Mouse (Mus musculus) layer of hippocampus, adult 2 months (tissue): ENCODE results near the gene Otog. TPM values are rescaled to one million over a fixed set of nuclear protein-coding genes. Genes with fewer than 3 reads are reported as not detected.

Source experiments
- DNase-seq, 2 experiments: peaks; one replicate each; pipeline ENCODE4 v3.0.0; 2022; ENCODE audit warnings: low spot score in 2 of 2
- H3K27ac ChIP-seq: fragments of 200-600 bp; 2 replicates; pipeline ENCODE4 v1.8.1; 2022
- H3K4me3 ChIP-seq: fragments of 200-600 bp; 2 replicates; pipeline ENCODE4 v1.8.1; 2022; ENCODE audit warnings: mild to moderate bottlenecking
- CTCF ChIP-seq: fragments of 200-600 bp; conservative IDR thresholded peaks from 2 replicates; pipeline ENCODE4 v1.8.1; 2022; ENCODE audit warnings: antibody characterized with exemption, mild to moderate bottlenecking, moderate library complexity
- total RNA-seq, 2 experiments: library from RNA; stranded (reverse); gene quantifications; 2 replicates each; pipeline ENCODE4 v1.2.3; 2021

The Otog gene
- total RNA-seq, 2 experiments from 2014 or later, result 0.20 to 0.25 TPM

- no peak for DNase-seq
- Histone ChIP-seq H3K4me3 (no peak overlapping the region), H3K27ac (no peak overlapping the region)
- no peak for TF ChIP-seq CTCF
Measured at GRCm38 (mm10) chr7:46236363-46236762, 4.4 kb upstream of the Otog start.

- TF ChIP-seq CTCF, result no peak
- DNase-seq, result no peak
- H3K4me3 ChIP-seq, result no peak overlapping the region
- H3K27ac ChIP-seq, result no peak overlapping the region
Measured at GRCm38 (mm10) chr7:46237192-46237591, 3.6 kb upstream of the Otog start.

- Histone ChIP-seq H3K27ac (no peak within 1 kb of the TSS), H3K4me3 (no peak within 1 kb of the TSS)
- TF ChIP-seq CTCF, result no peak
- no peak for DNase-seq
Measured at GRCm38 (mm10) chr7:46238346-46238745, 2.4 kb upstream of the Otog start, which contains the start of gene Ush1c. Gene Ush1c, minus strand, starts transcription at chr7:46238503.

GRCm38 (mm10) chr7:46240091-46240490 is 696 bp upstream of the Otog start:
- no peak for DNase-seq
- TF ChIP-seq CTCF, result no peak
- no peak overlapping the region for H3K27ac ChIP-seq

GRCm38 (mm10) chr7:46246876-46247275 is 6.1 kb downstream of the Otog start:
- Histone ChIP-seq H3K4me3 (no peak overlapping the region), H3K27ac (no peak overlapping the region)
- no peak for TF ChIP-seq CTCF
- DNase-seq, result no peak

More at GRCm38 (mm10) chr7:46240091-46240490, 696 bp upstream of the Otog start:
- no peak overlapping the region for H3K4me3 ChIP-seq

- no peak overlapping the region for H3K27ac ChIP-seq
- no peak for DNase-seq
- TF ChIP-seq CTCF, result no peak
- H3K4me3 ChIP-seq, result no peak overlapping the region
Measured at GRCm38 (mm10) chr7:46247606-46248005, 6.8 kb downstream of the Otog start.

- no peak for DNase-seq
- peak; percentile 40 for TF ChIP-seq CTCF
- no peak overlapping the region for H3K27ac ChIP-seq
- no peak overlapping the region for H3K4me3 ChIP-seq
Measured at GRCm38 (mm10) chr7:46251841-46252240, 11.1 kb downstream of the Otog start.

GRCm38 (mm10) chr7:46276156-46276555 is 35.4 kb downstream of the Otog start:
- Histone ChIP-seq H3K27ac (no peak overlapping the region), H3K4me3 (no peak overlapping the region)
- DNase-seq, result no peak
- no peak for TF ChIP-seq CTCF

- DNase-seq, result peak; percentile 38 to 74
- TF ChIP-seq CTCF, result peak; percentile 91
- H3K4me3 ChIP-seq, result no peak overlapping the region
- H3K27ac ChIP-seq, result no peak overlapping the region
Measured at GRCm38 (mm10) chr7:46279946-46280345, 39.2 kb downstream of the Otog start.

GRCm38 (mm10) chr7:46280896-46281295 is 40.1 kb downstream of the Otog start:
- Histone ChIP-seq H3K4me3 (no peak overlapping the region), H3K27ac (no peak overlapping the region)
- no peak for DNase-seq
- TF ChIP-seq CTCF, result no peak

GRCm38 (mm10) chr7:46282276-46282675 is 41.5 kb downstream of the Otog start:
- Histone ChIP-seq H3K27ac (0 out of 2 replicates have a peak overlapping the region, but pooled peaks have one; percentile 18), H3K4me3 (no peak overlapping the region)
- TF ChIP-seq CTCF, result no peak
- no peak for DNase-seq

- DNase-seq, result no peak
- H3K4me3 ChIP-seq, result no peak overlapping the region
- no peak for TF ChIP-seq CTCF
- H3K27ac ChIP-seq, result no peak overlapping the region
Measured at GRCm38 (mm10) chr7:46283681-46284080, 42.9 kb downstream of the Otog start.

- TF ChIP-seq CTCF, result peak; percentile 65
- Histone ChIP-seq H3K4me3 (no peak overlapping the region), H3K27ac (no peak overlapping the region)
- no peak for DNase-seq
Measured at GRCm38 (mm10) chr7:46285161-46285839, 44.5 kb downstream of the Otog start.

GRCm38 (mm10) chr7:46286391-46286790 is 45.6 kb downstream of the Otog start:
- TF ChIP-seq CTCF, result no peak
- H3K27ac ChIP-seq, result no peak overlapping the region
- no peak for DNase-seq
- no peak overlapping the region for H3K4me3 ChIP-seq

GRCm38 (mm10) chr7:46287051-46287450 is 46.3 kb downstream of the Otog start:
- Histone ChIP-seq H3K27ac (no peak overlapping the region), H3K4me3 (no peak overlapping the region)
- no peak for DNase-seq
- TF ChIP-seq CTCF, result no peak; the same call in 1 of the 2 replicates
